Mouse (Mus musculus) lung, embryonic 16.5 days (tissue): ENCODE measurements at regions not wholly inside any gene's neighbourhood (a gene's known extent, or its start where the extent isn't known, plus 50 kb on each side); places are given as distances from the start of the nearest gene placed in this dataset.

Experiments used
- ATAC-seq: fragments of 200-750 bp; cut with Nextera tagmentation; 2 replicates; pipeline ENCODE4 v1.8.0; 2017; ENCODE audit warnings: low read depth, mild to moderate bottlenecking, moderate library complexity
- H3K27ac ChIP-seq: fragments of 300-500 bp; sonication (generic); 2 replicates; pipeline ENCODE4 v1.5.1; 2014; ENCODE audit warnings: mild to moderate bottlenecking, control low read depth, low read length
- H3K27me3 ChIP-seq: fragments of 300-500 bp; sonication (generic); 2 replicates; pipeline ENCODE4 v1.6.1; 2014; ENCODE audit warnings: low read depth, low read length, mixed read lengths; ENCODE audit not compliant: control insufficient read depth, insufficient read depth
- H3K36me3 ChIP-seq: fragments of 300-500 bp; sonication (generic); 2 replicates; pipeline ENCODE4 v1.6.1; 2014; ENCODE audit warnings: low read length; ENCODE audit not compliant: control insufficient read depth, insufficient read depth
- H3K4me1 ChIP-seq: fragments of 300-500 bp; sonication (generic); replicated peaks from 2 replicates; pipeline ENCODE4 v1.6.1; 2014; ENCODE audit warnings: low read length, mixed read lengths; ENCODE audit not compliant: control insufficient read depth, insufficient read depth
- H3K4me2 ChIP-seq: fragments of 300-500 bp; sonication (generic); 2 replicates; pipeline ENCODE4 v1.6.1; 2014; ENCODE audit warnings: low read depth, low read length, control low read depth
- H3K4me3 ChIP-seq: fragments of 300-500 bp; sonication (generic); 2 replicates; pipeline ENCODE4 v1.5.1; 2014; ENCODE audit warnings: mild to moderate bottlenecking, low read length, control low read depth
- H3K9ac ChIP-seq: fragments of 300-500 bp; sonication (generic); 2 replicates; pipeline ENCODE4 v1.6.1; 2014; ENCODE audit warnings: low read length, control low read depth
- H3K9me3 ChIP-seq: fragments of 300-500 bp; sonication (generic); 2 replicates; pipeline ENCODE4 v1.6.1; 2016; ENCODE audit warnings: low read length; ENCODE audit not compliant: control insufficient read depth
- WGBS: fragments of 180-500 bp; shearing (Covaris S2); extraction: QIAGEN DNeasy Blood & Tissue Kit; methylation state at CpG from one replicate; pipeline ENCODE4 v1.1.7; 2014; 5-methylcytosine and 5-hydroxymethylcytosine counted together

- Histone ChIP-seq H3K4me1 (no peaks in the 10 kb centered on the region), H3K4me2 (no peak overlapping the region), H3K9ac (no peak overlapping the region), H3K27ac (no peak overlapping the region), H3K27me3 (no peaks in the 10 kb centered on the region), H3K36me3 (no peaks in the 10 kb centered on the region), H3K9me3 (no peaks in the 10 kb centered on the region), H3K4me3 (no peak overlapping the region)
- WGBS, result 78% methylated on average over 11 of the region's 11 CpGs
- ATAC-seq, result no peak
Observed at GRCm38 (mm10) chr19:30452671-30453070, 96.8 kb downstream of the Dkk1 start.

GRCm38 (mm10) chr19:30483436-30483835 lies 66.0 kb downstream of the Dkk1 start:
- WGBS, result 54% methylated on average over 4 of the region's 4 CpGs
- Histone ChIP-seq H3K4me1 (no peaks in the 10 kb centered on the region), H3K9me3 (no peaks in the 10 kb centered on the region), H3K27me3 (no peaks in the 10 kb centered on the region), H3K36me3 (no peaks in the 10 kb centered on the region), H3K4me3 (no peak overlapping the region), H3K9ac (no peak overlapping the region), H3K4me2 (no peak overlapping the region), H3K27ac (no peak overlapping the region)
- no peak for ATAC-seq

- H3K4me1 ChIP-seq, result no peaks in the 10 kb centered on the region
- no peak overlapping the region for H3K27ac ChIP-seq
- no peak overlapping the region for H3K4me2 ChIP-seq
- H3K9ac ChIP-seq, result no peak overlapping the region
- H3K9me3 ChIP-seq, result no peaks in the 10 kb centered on the region
- no peak overlapping the region for H3K4me3 ChIP-seq
- H3K27me3 ChIP-seq, result no peaks in the 10 kb centered on the region
- 51% methylated on average over 3 of the region's 3 CpGs for WGBS
- no peaks in the 10 kb centered on the region for H3K36me3 ChIP-seq
- no peak for ATAC-seq
Observed at GRCm38 (mm10) chr19:30489786-30490185, 59.7 kb downstream of the Dkk1 start.

GRCm38 (mm10) chr19:30490916-30491315 lies 58.5 kb downstream of the Dkk1 start:
- no peak overlapping the region for H3K9ac ChIP-seq
- no peaks in the 10 kb centered on the region for H3K4me1 ChIP-seq
- H3K9me3 ChIP-seq, result no peaks in the 10 kb centered on the region
- ATAC-seq, result no peak
- no peak overlapping the region for H3K4me3 ChIP-seq
- WGBS, result 43% methylated on average over 9 of the region's 9 CpGs
- H3K27me3 ChIP-seq, result no peaks in the 10 kb centered on the region
- H3K36me3 ChIP-seq, result no peaks in the 10 kb centered on the region
- no peak overlapping the region for H3K4me2 ChIP-seq
- H3K27ac ChIP-seq, result no peak overlapping the region
